Mouse (Mus musculus) C2C12 (cell line): ENCODE data around the gene Grip1.

ENCODE experiments used
- CEBPB ChIP-seq: IDR thresholded peaks from one replicate; pipeline ENCODE4 v1.6.1; 2011; ENCODE audit warnings: low read depth, mild to moderate bottlenecking, control low read depth, moderate library complexity
- CTCF ChIP-seq: IDR thresholded peaks from one replicate; pipeline ENCODE4 v1.5.1; 2011; ENCODE audit not compliant: control insufficient read depth, insufficient read depth, insufficient read length
- MAX ChIP-seq: IDR thresholded peaks from one replicate; pipeline ENCODE4 v1.6.1; 2011; ENCODE audit warnings: mild to moderate bottlenecking, control low read depth
- MYOD1 ChIP-seq: IDR thresholded peaks from one replicate; pipeline ENCODE4 v1.6.1; 2011; ENCODE audit warnings: low read depth; ENCODE audit not compliant: control insufficient read depth, insufficient read length
- MYOG ChIP-seq: IDR thresholded peaks from one replicate; pipeline ENCODE4 v1.6.1; 2011; ENCODE audit not compliant: control insufficient read depth, insufficient read length; ENCODE audit errors: extremely low read depth
- USF1 ChIP-seq: IDR thresholded peaks from one replicate; pipeline ENCODE4 v1.6.1; 2011; ENCODE audit warnings: low read depth, mild to moderate bottlenecking, control low read depth, moderate library complexity

DNA sequence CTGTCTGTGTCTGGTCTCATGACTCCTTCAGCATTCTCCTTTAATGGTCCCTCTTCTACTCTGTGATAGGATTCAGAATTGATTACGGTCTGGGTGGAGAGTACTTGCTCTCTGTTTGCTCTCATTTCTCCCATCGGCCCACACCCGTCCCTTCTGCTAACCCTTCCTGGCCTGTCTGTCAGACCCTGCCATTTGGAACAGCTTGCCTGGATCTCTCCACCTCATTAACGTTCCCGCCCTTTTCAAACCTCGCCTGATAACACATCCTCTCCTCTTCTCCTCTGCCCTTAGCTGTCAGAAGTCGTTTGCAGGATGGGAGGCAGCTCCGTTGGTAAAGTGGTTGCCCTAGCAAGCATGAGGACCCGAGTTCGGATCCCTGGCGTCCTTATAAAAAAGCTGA lies 370.9 kb downstream of the Grip1 start:
- TF ChIP-seq CTCF (no peak), MAX (no peak), CEBPB (no peak), MYOG (no peak), MYOD1 (no peak), USF1 (no peak)
